Mouse (Mus musculus) intestine, postnatal 0 days (tissue): Measurements from ENCODE around the gene Mterf2. TPM values are rescaled to one million over a fixed set of nuclear protein-coding genes. Genes with fewer than 3 reads are reported as not detected.

Experiments
- ATAC-seq: fragments of 200-750 bp; cut with Nextera tagmentation; 2 replicates; pipeline ENCODE4 v1.8.0; 2017; ENCODE audit warnings: mild to moderate bottlenecking, moderate TSS enrichment, moderate library complexity
- H3K27ac ChIP-seq: fragments of 300-500 bp; sonication (generic); 2 replicates; pipeline ENCODE4 v1.5.1; 2014; ENCODE audit warnings: mild to moderate bottlenecking, low read depth, low read length, moderate library complexity
- H3K27me3 ChIP-seq: fragments of 300-500 bp; sonication (generic); replicated peaks from 2 replicates; pipeline ENCODE4 v1.6.1; 2014; ENCODE audit warnings: low read length, mixed read lengths; ENCODE audit not compliant: control insufficient read depth, insufficient read depth
- H3K36me3 ChIP-seq: fragments of 300-500 bp; sonication (generic); 2 replicates; pipeline ENCODE4 v1.6.1; 2014; ENCODE audit warnings: mild to moderate bottlenecking, moderate library complexity; ENCODE audit not compliant: control insufficient read depth, insufficient read depth
- H3K4me1 ChIP-seq: fragments of 300-500 bp; sonication (generic); replicated peaks from 2 replicates; pipeline ENCODE4 v1.6.1; 2014; ENCODE audit warnings: antibody characterized with exemption, low read length, mixed read lengths; ENCODE audit not compliant: control insufficient read depth, insufficient read depth
- H3K4me2 ChIP-seq: fragments of 300-500 bp; sonication (generic); replicated peaks from 2 replicates; pipeline ENCODE4 v1.6.1; 2014; ENCODE audit warnings: low read depth, mild to moderate bottlenecking, moderate library complexity
- H3K4me3 ChIP-seq: fragments of 300-500 bp; sonication (generic); 2 replicates; pipeline ENCODE4 v1.5.1; 2014; ENCODE audit warnings: low read depth, low read length
- H3K9ac ChIP-seq: fragments of 300-500 bp; sonication (generic); 2 replicates; pipeline ENCODE4 v1.6.1; 2014; ENCODE audit warnings: mild to moderate bottlenecking, low read depth, low read length
- H3K9me3 ChIP-seq: fragments of 300-500 bp; sonication (generic); 2 replicates; pipeline ENCODE4 v1.6.1; 2016; ENCODE audit warnings: mixed run types; ENCODE audit not compliant: control insufficient read depth
- CTCF ChIP-seq: sonication (generic); IDR thresholded peaks from 2 replicates; pipeline ENCODE4 v1.5.1; 2016; ENCODE audit warnings: low read depth, mild to moderate bottlenecking, control low read depth, antibody characterized with exemption, moderate library complexity
- WGBS: fragments of 180-500 bp; shearing (Covaris S2); extraction: QIAGEN DNeasy Blood & Tissue Kit; methylation state at CpG from one replicate; pipeline ENCODE4 v1.1.7; 2014; 5-methylcytosine and 5-hydroxymethylcytosine counted together
- polyA plus RNA-seq: library from polyadenylated mRNA; unstranded; fragments of >200 nt; fragmentation: Nextera tagmentation; extraction: Ambion mirVana; gene quantifications from 2 replicates; pipeline ENCODE4 v1.2.1, GENCODE M21; 2015

Gene Mterf2
- polyA plus RNA-seq, 1 experiment from 2014 or later = 12.6 TPM

- no peak for TF ChIP-seq CTCF
- no peak overlapping the region for H3K4me3 ChIP-seq
- WGBS = 87% methylated on average over 7 of the region's 7 CpGs
- no peaks in the 10 kb centered on the region for H3K36me3 ChIP-seq
- H3K27me3 ChIP-seq = no peaks in the 10 kb centered on the region
- H3K27ac ChIP-seq = no peak overlapping the region
- ATAC-seq = no peak
- H3K9me3 ChIP-seq = no peaks in the 10 kb centered on the region
- H3K4me1 ChIP-seq = peaks cover 7% of the 10 kb centered on the region; the same call in 1 of the 2 replicates
- no peak overlapping the region for H3K9ac ChIP-seq
- H3K4me2 ChIP-seq = no peak overlapping the region
Measured at GRCm38 (mm10) chr10:85157451-85157850, 29.6 kb upstream of the Mterf2 start.

GRCm38 (mm10) chr10:85154195-85154594 is 26.4 kb upstream of the Mterf2 start:
- Histone ChIP-seq H3K27ac (no peak overlapping the region), H3K9me3 (no peaks in the 10 kb centered on the region), H3K27me3 (no peaks in the 10 kb centered on the region), H3K36me3 (0 out of 2 replicates have a peak, but pooled peaks cover 3% of the 10 kb centered on the region), H3K4me3 (no peak overlapping the region), H3K4me1 (no peaks in the 10 kb centered on the region), H3K4me2 (no peak overlapping the region), H3K9ac (no peak overlapping the region)
- no peak for ATAC-seq
- TF ChIP-seq CTCF = peak; percentile 86
- WGBS = 9% methylated on average over 2 of the region's 2 CpGs

GRCm38 (mm10) chr10:85149226-85149625 is 21.4 kb upstream of the Mterf2 start:
- Histone ChIP-seq H3K36me3 (peaks cover 30% of the 10 kb centered on the region), H3K27me3 (no peaks in the 10 kb centered on the region), H3K27ac (no peak overlapping the region), H3K9me3 (no peaks in the 10 kb centered on the region), H3K4me3 (no peak overlapping the region), H3K4me1 (no peaks in the 10 kb centered on the region), H3K4me2 (no peak overlapping the region), H3K9ac (no peak overlapping the region)
- WGBS = 87% methylated on average over 5 of the region's 5 CpGs
- TF ChIP-seq CTCF = no peak
- no peak for ATAC-seq

- no peak for ATAC-seq
- H3K9ac ChIP-seq = no peak overlapping the region
- H3K4me2 ChIP-seq = no peak overlapping the region
- no peaks in the 10 kb centered on the region for H3K27me3 ChIP-seq
- no peak overlapping the region for H3K4me3 ChIP-seq
- no peak for TF ChIP-seq CTCF
- H3K36me3 ChIP-seq = peaks cover 51% of the 10 kb centered on the region
- WGBS = 87% methylated on average over 14 of the region's 14 CpGs
- no peaks in the 10 kb centered on the region for H3K9me3 ChIP-seq
- no peaks in the 10 kb centered on the region for H3K4me1 ChIP-seq
- H3K27ac ChIP-seq = no peak overlapping the region
Measured at GRCm38 (mm10) chr10:85146282-85146681, 18.5 kb upstream of the Mterf2 start.

- Histone ChIP-seq H3K9me3 (no peaks in the 10 kb centered on the region), H3K4me1 (no peaks in the 10 kb centered on the region), H3K36me3 (peaks cover 36% of the 10 kb centered on the region), H3K9ac (no peak overlapping the region), H3K27me3 (no peaks in the 10 kb centered on the region), H3K4me2 (no peak overlapping the region), H3K27ac (no peak overlapping the region), H3K4me3 (no peak overlapping the region)
- 66% methylated on average over 9 of the region's 9 CpGs for WGBS
- no peak for TF ChIP-seq CTCF
- ATAC-seq = no peak
Measured at GRCm38 (mm10) chr10:85141465-85141864, 13.6 kb upstream of the Mterf2 start.

GRCm38 (mm10) chr10:85136573-85136972 is 8.7 kb upstream of the Mterf2 start:
- Histone ChIP-seq H3K4me2 (no peak overlapping the region), H3K4me3 (no peak overlapping the region), H3K9ac (no peak overlapping the region), H3K9me3 (no peaks in the 10 kb centered on the region), H3K27me3 (no peaks in the 10 kb centered on the region), H3K4me1 (no peaks in the 10 kb centered on the region), H3K36me3 (peaks cover 13% of the 10 kb centered on the region; the same call in 1 of the 2 replicates), H3K27ac (no peak overlapping the region)
- WGBS = 79% methylated on average over 6 of the region's 6 CpGs
- TF ChIP-seq CTCF = no peak
- ATAC-seq = no peak

- Histone ChIP-seq H3K9ac (no peak overlapping the region), H3K9me3 (no peaks in the 10 kb centered on the region), H3K27ac (no peak overlapping the region), H3K4me3 (peak overlapping the region; percentile 67), H3K27me3 (no peaks in the 10 kb centered on the region), H3K36me3 (peaks cover 11% of the 10 kb centered on the region; the same call in 1 of the 2 replicates), H3K4me2 (peak overlapping the region; percentile 70), H3K4me1 (peaks cover 5% of the 10 kb centered on the region; the same call in 1 of the 2 replicates)
- no peak for TF ChIP-seq CTCF
- ATAC-seq = peak; percentile 34
- WGBS = 9% methylated on average over 7 of the region's 7 CpGs
Measured at GRCm38 (mm10) chr10:85128453-85128852, 626 bp upstream of the Mterf2 start.
